Mouse (Mus musculus) liver, postnatal 0 days (tissue): ENCODE measurements around the gene Ttc19.

Experiments used
- CTCF ChIP-seq: sonication (generic); IDR thresholded peaks from 2 replicates; pipeline ENCODE4 v1.5.1; 2016; ENCODE audit warnings: antibody characterized with exemption, low read depth
- EP300 ChIP-seq: IDR thresholded peaks from 2 replicates; pipeline ENCODE4 v1.6.1; 2016; ENCODE audit warnings: antibody characterized with exemption, low read depth, mild to moderate bottlenecking

DNA sequence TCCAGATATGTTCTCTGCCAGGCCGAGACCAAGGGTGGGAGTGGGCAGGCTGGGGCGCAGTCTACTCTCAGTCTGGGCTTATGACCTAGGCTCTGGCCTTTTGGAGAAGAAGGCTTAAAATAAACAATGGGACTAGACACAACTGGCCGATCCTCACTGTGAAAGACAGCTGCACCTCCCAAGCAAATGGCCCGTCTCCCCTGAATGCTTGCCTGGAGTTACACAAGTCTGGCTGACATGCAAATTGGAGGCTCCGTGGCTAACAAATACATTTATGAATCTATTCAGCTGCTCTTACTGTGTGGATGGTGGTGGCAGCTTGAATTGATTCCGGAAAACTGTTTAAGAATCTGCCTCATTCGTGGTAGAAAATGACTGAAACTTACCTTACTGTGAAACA, 15.6 kb upstream of the Ttc19 start:
- no peak for TF ChIP-seq EP300
- TF ChIP-seq CTCF: no peak
